Mouse (Mus musculus): ENCODE results near the gene Sap30bp. TPM values are rescaled to one million over a fixed set of nuclear protein-coding genes. Genes with fewer than 3 reads are reported as not detected.

The Sap30bp gene
- polyA plus RNA-seq, 1 experiment from 2014 or later = 40.5 TPM

- Histone ChIP-seq H3K27ac (replicated peaks) (no peak overlapping the region), H3K4me2 (no peak overlapping the region), H3K4me1 (peaks cover 29% of the 10 kb centered on the region), H3K36me3 (peaks cover 13% of the 10 kb centered on the region; the same call in 1 of the 2 replicates), H3K9ac (replicated peaks) (no peak overlapping the region), H3K9me3 (replicated peaks) (no peaks in the 10 kb centered on the region), H3K4me3 (replicated peaks) (no peak overlapping the region), H3K27me3 (replicated peaks) (no peaks in the 10 kb centered on the region)
- WGBS = 92% methylated on average over 28 of the region's 28 CpGs
- ATAC-seq (ENCODE audit: low FRiP score) = no peak
Observed at GRCm38 (mm10) chr11:116007095-116007850, 74.2 kb downstream of the Sap30bp start.

GRCm38 (mm10) chr11:116008411-116008810 lies 75.3 kb downstream of the Sap30bp start:
- no peaks in the 10 kb centered on the region for H3K9me3 ChIP-seq (replicated peaks)
- H3K4me2 ChIP-seq = no peak overlapping the region
- no peak overlapping the region for H3K4me3 ChIP-seq (replicated peaks)
- no peak overlapping the region for H3K27ac ChIP-seq (replicated peaks)
- peaks cover 13% of the 10 kb centered on the region; the same call in 1 of the 2 replicates for H3K36me3 ChIP-seq
- ATAC-seq (ENCODE audit: low FRiP score) = no peak
- H3K9ac ChIP-seq (replicated peaks) = no peak overlapping the region
- 88% methylated on average over 11 of the region's 11 CpGs for whole genome bisulfite sequencing
- H3K4me1 ChIP-seq = peaks cover 37% of the 10 kb centered on the region
- no peaks in the 10 kb centered on the region for H3K27me3 ChIP-seq (replicated peaks)

GRCm38 (mm10) chr11:116008832-116009375 lies 75.8 kb downstream of the Sap30bp start:
- no peak overlapping the region for H3K4me3 ChIP-seq (replicated peaks)
- H3K27ac ChIP-seq (replicated peaks) = no peak overlapping the region
- no peak for ATAC-seq (ENCODE audit: low FRiP score)
- H3K4me1 ChIP-seq = peaks cover 37% of the 10 kb centered on the region
- 78% methylated on average over 13 of the region's 13 CpGs for WGBS
- H3K9ac ChIP-seq (replicated peaks) = no peak overlapping the region
- no peaks in the 10 kb centered on the region for H3K27me3 ChIP-seq (replicated peaks)
- H3K9me3 ChIP-seq (replicated peaks) = no peaks in the 10 kb centered on the region
- H3K4me2 ChIP-seq = no peak overlapping the region
- peaks cover 13% of the 10 kb centered on the region; the same call in 1 of the 2 replicates for H3K36me3 ChIP-seq

DNA sequence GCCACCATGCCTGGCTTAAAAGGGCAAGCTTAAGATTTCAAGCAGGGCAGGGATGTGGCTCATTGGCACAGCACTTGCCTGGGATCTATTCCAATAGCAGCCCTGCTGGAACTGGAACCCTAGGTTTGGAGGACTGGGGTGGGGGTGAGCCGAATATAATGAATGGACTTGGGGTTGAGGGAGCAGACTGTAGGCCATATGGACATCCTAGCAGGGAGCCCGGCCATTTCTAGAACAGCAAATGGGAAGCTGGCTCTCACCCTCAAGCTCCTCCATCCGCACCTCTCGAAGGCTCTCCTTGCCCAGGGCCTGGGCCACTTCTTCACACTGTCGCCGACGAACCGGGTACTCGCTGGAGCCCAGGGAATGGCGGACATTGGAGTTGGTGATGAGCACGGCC lies 76.6 kb downstream of the Sap30bp start:
- Histone ChIP-seq H3K4me3 (replicated peaks) (no peak overlapping the region), H3K27ac (replicated peaks) (no peak overlapping the region), H3K4me1 (peaks cover 34% of the 10 kb centered on the region), H3K27me3 (replicated peaks) (no peaks in the 10 kb centered on the region), H3K36me3 (peaks cover 13% of the 10 kb centered on the region; the same call in 1 of the 2 replicates), H3K9ac (replicated peaks) (no peak overlapping the region), H3K4me2 (no peak overlapping the region), H3K9me3 (replicated peaks) (no peaks in the 10 kb centered on the region)
- 95% methylated on average over 11 of the region's 11 CpGs for WGBS
- ATAC-seq (ENCODE audit: low FRiP score) = no peak

GRCm38 (mm10) chr11:116010146-116010545 lies 77.1 kb downstream of the Sap30bp start:
- no peak for ATAC-seq (ENCODE audit: low FRiP score)
- Histone ChIP-seq H3K4me2 (no peak overlapping the region), H3K9me3 (replicated peaks) (no peaks in the 10 kb centered on the region), H3K4me1 (peaks cover 30% of the 10 kb centered on the region), H3K4me3 (replicated peaks) (no peak overlapping the region), H3K9ac (replicated peaks) (no peak overlapping the region), H3K27ac (replicated peaks) (no peak overlapping the region), H3K27me3 (replicated peaks) (no peaks in the 10 kb centered on the region), H3K36me3 (peaks cover 13% of the 10 kb centered on the region; the same call in 1 of the 2 replicates)
- 94% methylated on average over 8 of the region's 8 CpGs for WGBS

- H3K36me3 ChIP-seq = peaks cover 13% of the 10 kb centered on the region; the same call in 1 of the 2 replicates
- ATAC-seq (ENCODE audit: low FRiP score) = no peak
- H3K4me2 ChIP-seq = no peak overlapping the region
- no peak overlapping the region for H3K9ac ChIP-seq (replicated peaks)
- H3K4me1 ChIP-seq = peaks cover 25% of the 10 kb centered on the region
- H3K27me3 ChIP-seq (replicated peaks) = no peaks in the 10 kb centered on the region
- 88% methylated on average over 5 of the region's 5 CpGs for WGBS
- no peaks in the 10 kb centered on the region for H3K9me3 ChIP-seq (replicated peaks)
- H3K27ac ChIP-seq (replicated peaks) = 0 out of 2 replicates have a peak overlapping the region, but pooled peaks have one; percentile 86
- no peak overlapping the region for H3K4me3 ChIP-seq (replicated peaks)
Observed at GRCm38 (mm10) chr11:116010948-116011347, 77.9 kb downstream of the Sap30bp start.

- peak overlapping the region; percentile 86 for H3K27ac ChIP-seq (replicated peaks)
- peaks cover 25% of the 10 kb centered on the region for H3K4me1 ChIP-seq
- H3K9ac ChIP-seq (replicated peaks) = peak overlapping the region; percentile 69
- WGBS = 27% methylated on average over 14 of the region's 14 CpGs
- no peaks in the 10 kb centered on the region for H3K27me3 ChIP-seq (replicated peaks)
- H3K4me2 ChIP-seq = peak overlapping the region; percentile 82
- H3K9me3 ChIP-seq (replicated peaks) = no peaks in the 10 kb centered on the region
- ATAC-seq (ENCODE audit: low FRiP score) = no peak
- H3K4me3 ChIP-seq (replicated peaks) = peak overlapping the region; percentile 68
- H3K36me3 ChIP-seq = peaks cover 13% of the 10 kb centered on the region; the same call in 1 of the 2 replicates
Observed at GRCm38 (mm10) chr11:116011529-116012261, 78.6 kb downstream of the Sap30bp start.

DNA sequence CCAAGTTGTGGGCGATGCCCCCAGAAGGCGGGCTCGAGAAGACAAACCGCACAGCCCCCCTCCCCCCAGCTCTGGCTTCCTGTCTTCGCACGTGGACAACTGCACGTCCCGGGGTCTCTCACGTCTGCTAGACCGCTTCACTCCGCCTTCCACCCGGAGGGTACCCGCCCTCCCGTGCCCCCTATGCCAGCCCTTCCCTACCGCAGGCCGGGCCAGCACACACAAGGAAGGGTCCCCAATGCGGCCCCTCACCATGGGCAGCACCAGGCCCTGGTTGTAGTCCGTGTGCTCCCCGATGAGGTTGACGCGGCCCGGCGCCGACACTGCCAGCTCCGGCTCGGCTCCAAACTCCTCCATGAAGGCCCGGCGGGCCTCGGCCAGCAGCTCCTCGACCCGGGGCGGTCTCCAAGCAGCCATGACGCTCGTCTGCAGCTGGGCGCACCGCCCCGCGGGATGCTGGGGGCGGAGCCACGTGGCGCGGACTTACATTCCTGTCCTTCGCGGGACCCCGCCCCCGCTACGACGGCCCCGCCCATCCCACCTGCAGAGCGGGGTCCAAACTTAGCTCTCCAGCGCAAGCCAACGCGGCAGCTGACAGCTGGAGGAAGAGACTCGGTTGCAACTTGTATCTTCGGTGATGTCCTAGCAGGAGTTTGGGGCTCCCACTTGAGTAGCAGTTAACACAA lies 79.3 kb downstream of the Sap30bp start, which contains the start of gene Galk1:
Gene Galk1 (minus strand): TSS at position 458 of the 686 bp plus-strand sequence.
- Histone ChIP-seq H3K4me3 (replicated peaks) (peak within 1 kb of the TSS; percentile 68), H3K9me3 (replicated peaks) (no peaks in the 10 kb centered on the region), H3K27me3 (replicated peaks) (no peaks in the 10 kb centered on the region), H3K4me1 (peaks cover 25% of the 10 kb centered on the region), H3K9ac (replicated peaks) (peak within 1 kb of the TSS; percentile 69), H3K36me3 (peaks cover 13% of the 10 kb centered on the region; the same call in 1 of the 2 replicates), H3K27ac (replicated peaks) (peak within 1 kb of the TSS; percentile 86), H3K4me2 (peak within 1 kb of the TSS; percentile 82)
- 1% methylated on average over 55 of the region's 55 CpGs for WGBS
- ATAC-seq (ENCODE audit: low FRiP score) = peak; percentile 85

- peaks cover 25% of the 10 kb centered on the region for H3K4me1 ChIP-seq
- no peak for ATAC-seq (ENCODE audit: low FRiP score)
- H3K9me3 ChIP-seq (replicated peaks) = no peaks in the 10 kb centered on the region
- peaks cover under 1% of the 10 kb centered on the region; the same call in 1 of the 2 replicates for H3K36me3 ChIP-seq
- no peak overlapping the region for H3K4me3 ChIP-seq (replicated peaks)
- WGBS = 64% methylated on average over 8 of the region's 8 CpGs
- no peaks in the 10 kb centered on the region for H3K27me3 ChIP-seq (replicated peaks)
- no peak overlapping the region for H3K4me2 ChIP-seq
- no peak overlapping the region for H3K27ac ChIP-seq (replicated peaks)
- 0 out of 2 replicates have a peak overlapping the region, but pooled peaks have one; percentile 11 for H3K9ac ChIP-seq (replicated peaks)
Observed at GRCm38 (mm10) chr11:116014821-116015220, 81.7 kb downstream of the Sap30bp start.
